Mouse (Mus musculus) midbrain, postnatal 0 days (tissue): ENCODE data around the gene Emc3. TPM values are rescaled to one million over a fixed set of nuclear protein-coding genes. Genes with fewer than 3 reads are reported as not detected.

ENCODE experiments used
- ATAC-seq: fragments of 200-750 bp; cut with Nextera tagmentation; 2 replicates; pipeline ENCODE4 v1.8.0; 2017; ENCODE audit warnings: moderate number of reproducible peaks, mild to moderate bottlenecking, moderate TSS enrichment, moderate library complexity; ENCODE audit not compliant: low FRiP score
- DNase-seq: peaks from one replicate; pipeline ENCODE4 v3.0.0-alpha.2; 2015; ENCODE audit warnings: low spot score
- H3K27ac ChIP-seq: fragments of 300-500 bp; sonication (generic); 2 replicates; pipeline ENCODE4 v1.5.1; 2014; ENCODE audit warnings: low read depth, mild to moderate bottlenecking, low read length, mixed read lengths
- H3K27me3 ChIP-seq: fragments of 300-500 bp; sonication (generic); 2 replicates; pipeline ENCODE4 v1.6.1; 2014; ENCODE audit warnings: low read length, control low read depth, mixed read lengths; ENCODE audit not compliant: insufficient read depth
- H3K36me3 ChIP-seq: fragments of 300-500 bp; sonication (generic); 2 replicates; pipeline ENCODE4 v1.6.1; 2014; ENCODE audit warnings: low read length, control low read depth, mixed read lengths; ENCODE audit not compliant: insufficient read depth
- H3K4me1 ChIP-seq: fragments of 300-500 bp; sonication (generic); 2 replicates; pipeline ENCODE4 v1.6.1; 2014; ENCODE audit warnings: mild to moderate bottlenecking, control low read depth, antibody characterized with exemption, low read length, mixed read lengths; ENCODE audit not compliant: insufficient read depth
- H3K4me2 ChIP-seq: fragments of 300-500 bp; sonication (generic); 2 replicates; pipeline ENCODE4 v1.6.1; 2014; ENCODE audit warnings: low read depth, mild to moderate bottlenecking, low read length, mixed read lengths; ENCODE audit not compliant: poor library complexity, severe bottlenecking
- H3K4me3 ChIP-seq: fragments of 300-500 bp; sonication (generic); 2 replicates; pipeline ENCODE4 v1.5.1; 2014; ENCODE audit warnings: low read depth, mild to moderate bottlenecking, low read length, moderate library complexity
- H3K9ac ChIP-seq: fragments of 300-500 bp; sonication (generic); replicated peaks from 2 replicates; pipeline ENCODE4 v1.6.1; 2014; ENCODE audit warnings: mild to moderate bottlenecking, low read length, moderate library complexity, mixed read lengths; ENCODE audit not compliant: poor library complexity, severe bottlenecking
- H3K9me3 ChIP-seq: fragments of 300-500 bp; sonication (generic); 2 replicates; pipeline ENCODE4 v1.6.1; 2016; ENCODE audit warnings: low read length, control low read depth
- CTCF ChIP-seq: IDR thresholded peaks from 2 replicates; pipeline ENCODE4 v1.5.1; 2016; ENCODE audit warnings: antibody characterized with exemption, mild to moderate bottlenecking
- WGBS: fragments of 180-500 bp; shearing (Covaris S2); extraction: QIAGEN DNeasy Blood & Tissue Kit; methylation state at CpG from one replicate; pipeline ENCODE4 v1.1.7; 2014; 5-methylcytosine and 5-hydroxymethylcytosine counted together
- polyA plus RNA-seq: library from polyadenylated mRNA; unstranded; fragments of >200 nt; fragmentation: Nextera tagmentation; extraction: Ambion mirVana; gene quantifications from 2 replicates; pipeline ENCODE4 v1.2.1, GENCODE M21; 2015
- total RNA-seq: library from RNA; depleted of rRNA; stranded (reverse); fragments of >200 nt; gene quantifications from 2 replicates; pipeline ENCODE4 v1.2.3, GENCODE M21; 2014

Gene Emc3
- total and polyA plus RNA-seq, 2 experiments from 2014 or later: 71.9 to 111 TPM

DNA sequence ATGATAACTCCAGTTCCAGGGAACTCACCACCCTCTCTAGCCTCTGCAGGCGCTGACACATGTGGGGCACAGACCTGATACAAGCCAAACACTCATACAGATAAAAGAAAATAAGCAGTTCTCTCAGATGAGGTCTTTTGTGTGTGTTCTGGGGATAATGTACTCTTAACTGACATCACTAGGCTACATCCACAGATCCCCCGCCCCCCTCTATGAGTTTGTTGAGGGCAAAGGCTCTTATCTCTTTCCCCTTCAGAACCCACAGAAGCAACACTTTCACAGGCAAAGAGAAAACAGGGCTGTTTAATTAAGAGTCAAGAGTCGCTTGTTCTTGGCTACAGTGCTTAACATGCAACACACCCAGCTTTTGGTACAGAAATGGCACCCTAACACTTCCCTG is 16.9 kb downstream of the Emc3 start:
- Histone ChIP-seq H3K36me3 (peaks cover 62% of the 10 kb centered on the region), H3K4me3 (no peak overlapping the region), H3K4me2 (no peak overlapping the region), H3K9me3 (no peaks in the 10 kb centered on the region), H3K9ac (no peak overlapping the region), H3K27me3 (no peaks in the 10 kb centered on the region), H3K4me1 (no peaks in the 10 kb centered on the region), H3K27ac (no peak overlapping the region)
- no peak for TF ChIP-seq CTCF
- WGBS: 99% methylated on average over 3 of the region's 3 CpGs
- ATAC-seq: no peak
- no peak for DNase-seq

DNA sequence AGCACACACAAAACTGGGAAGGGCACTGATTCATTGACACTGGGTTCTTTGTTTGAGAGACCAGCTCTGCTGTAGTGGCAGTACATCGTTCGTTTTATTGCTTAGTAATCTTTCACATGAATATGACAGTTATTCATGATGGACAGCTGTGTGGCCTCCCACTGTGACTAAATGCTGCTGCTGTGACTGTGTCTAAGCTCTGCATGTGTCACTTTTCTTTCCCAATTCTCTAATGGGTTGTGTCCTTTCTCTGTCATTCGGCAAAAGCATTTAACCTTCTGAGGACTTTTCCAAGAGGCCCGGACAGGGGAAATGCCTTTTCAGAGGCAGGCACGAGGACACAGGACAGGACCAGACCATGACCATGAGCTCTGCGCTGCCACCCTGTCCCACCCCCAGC is 17.5 kb downstream of the Emc3 start:
- DNase-seq (no peak), ATAC-seq (no peak)
- WGBS: 94% methylated on average over 6 of the region's 6 CpGs
- Histone ChIP-seq H3K27me3 (no peaks in the 10 kb centered on the region), H3K9ac (no peak overlapping the region), H3K4me1 (no peaks in the 10 kb centered on the region), H3K4me2 (no peak overlapping the region), H3K4me3 (no peak overlapping the region), H3K36me3 (peaks cover 55% of the 10 kb centered on the region), H3K27ac (no peak overlapping the region), H3K9me3 (no peaks in the 10 kb centered on the region)
- no peak for TF ChIP-seq CTCF

DNA sequence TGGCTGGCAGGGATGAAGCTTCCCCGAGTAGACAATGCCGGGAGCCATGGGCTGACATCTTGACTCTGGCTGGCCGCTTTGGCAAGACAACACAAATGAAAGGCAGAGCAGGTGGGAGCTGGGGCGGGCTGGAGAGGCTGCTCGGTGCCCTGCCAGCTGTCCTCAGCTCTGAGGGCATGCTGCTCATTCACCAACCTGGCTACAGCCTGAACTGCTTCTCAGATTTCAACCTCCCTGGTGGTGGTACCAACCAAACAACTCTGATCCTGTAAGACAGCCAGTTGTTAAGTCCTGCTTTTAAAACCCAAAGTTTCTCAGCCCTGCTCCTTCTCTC is 22.5 kb downstream of the Emc3 start:
- Histone ChIP-seq H3K27ac (no peak overlapping the region), H3K4me3 (no peak overlapping the region), H3K36me3 (peaks cover 11% of the 10 kb centered on the region), H3K9ac (no peak overlapping the region), H3K27me3 (no peaks in the 10 kb centered on the region), H3K4me1 (no peaks in the 10 kb centered on the region), H3K4me2 (no peak overlapping the region), H3K9me3 (no peaks in the 10 kb centered on the region)
- DNase-seq: peak; percentile 53
- WGBS: 50% methylated on average over 5 of the region's 5 CpGs
- TF ChIP-seq CTCF: no peak
- ATAC-seq: 0 out of 2 replicates have a peak, but pooled peaks have one; percentile 27

DNA sequence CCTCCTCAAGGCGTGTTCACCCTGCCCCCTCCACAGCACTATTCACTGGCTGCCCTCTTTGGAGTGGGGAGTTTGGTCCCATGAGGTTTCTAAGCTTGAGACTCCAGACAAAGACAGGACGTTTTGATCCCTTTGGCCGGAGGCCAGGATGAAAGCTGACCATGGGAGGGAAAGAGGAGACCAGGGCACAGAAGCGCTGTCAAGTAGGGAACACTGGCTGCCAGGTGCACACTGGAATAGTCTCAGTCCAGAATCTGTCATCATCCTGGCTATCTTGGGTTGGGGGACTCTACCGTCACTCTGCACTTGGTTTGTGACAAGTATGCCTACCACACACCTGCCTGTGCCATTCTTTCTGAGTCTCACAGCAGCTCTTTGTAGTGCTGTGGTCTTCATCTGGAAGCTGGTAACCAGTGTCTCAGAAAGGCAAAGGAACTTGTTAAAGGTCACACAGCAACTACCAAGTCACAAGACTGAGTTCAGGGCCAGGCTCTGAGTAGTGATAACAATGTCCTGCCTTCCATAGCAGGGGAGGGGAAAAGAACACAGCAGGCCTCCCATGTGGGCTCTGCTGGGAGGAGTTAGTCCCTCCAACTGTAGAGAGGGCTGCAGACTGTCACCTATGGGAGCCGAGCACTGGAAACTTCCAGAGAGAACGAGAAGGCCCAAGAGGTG is 23.0 kb downstream of the Emc3 start:
- DNase-seq (peak; percentile 45), ATAC-seq (no peak)
- Histone ChIP-seq H3K27me3 (no peaks in the 10 kb centered on the region), H3K4me3 (no peak overlapping the region), H3K9me3 (no peaks in the 10 kb centered on the region), H3K27ac (no peak overlapping the region), H3K9ac (no peak overlapping the region), H3K4me2 (no peak overlapping the region), H3K4me1 (no peaks in the 10 kb centered on the region), H3K36me3 (peaks cover 6% of the 10 kb centered on the region; the same call in 1 of the 2 replicates)
- no peak for TF ChIP-seq CTCF
- 56% methylated on average over 7 of the region's 7 CpGs for WGBS

GRCm38 (mm10) chr6:113507130-113507529 is 24.3 kb downstream of the Emc3 start:
- no peak for TF ChIP-seq CTCF
- Histone ChIP-seq H3K27ac (no peak overlapping the region), H3K4me1 (no peaks in the 10 kb centered on the region), H3K36me3 (no peaks in the 10 kb centered on the region), H3K4me3 (no peak overlapping the region), H3K9ac (no peak overlapping the region), H3K9me3 (no peaks in the 10 kb centered on the region), H3K4me2 (no peak overlapping the region), H3K27me3 (no peaks in the 10 kb centered on the region)
- DNase-seq (no peak), ATAC-seq (no peak)

GRCm38 (mm10) chr6:113505689-113506088 is 25.8 kb downstream of the Emc3 start:
- H3K4me2 ChIP-seq: no peak overlapping the region
- no peak for DNase-seq
- no peak overlapping the region for H3K27ac ChIP-seq
- TF ChIP-seq CTCF: no peak
- no peak overlapping the region for H3K9ac ChIP-seq
- H3K4me3 ChIP-seq: no peak overlapping the region
- 74% methylated on average over 1 of the region's 1 CpGs for WGBS
- no peaks in the 10 kb centered on the region for H3K27me3 ChIP-seq
- H3K36me3 ChIP-seq: no peaks in the 10 kb centered on the region
- H3K4me1 ChIP-seq: no peaks in the 10 kb centered on the region
- H3K9me3 ChIP-seq: no peaks in the 10 kb centered on the region
- no peak for ATAC-seq
